Mouse (Mus musculus): ENCODE measurements at regions not wholly inside any gene's neighbourhood (a gene's known extent, or its start where the extent isn't known, plus 50 kb on each side); places are given as distances from the start of the nearest gene placed in this dataset.
A peak's percentile ranks its signal among the peaks of the same experiment; 100 is the strongest.

- no peaks in the 10 kb centered on the region for H3K9me3 ChIP-seq (ENCODE audit: low read length)
- H3K4me3 ChIP-seq (ENCODE audit: low read length) = no peak overlapping the region
- H3K4me1 ChIP-seq (ENCODE audit: insufficient read depth, low read length) = peaks cover 39% of the 10 kb centered on the region
- no peak for ATAC-seq (ENCODE audit: low FRiP score, low TSS enrichment)
- no peak overlapping the region for H3K4me2 ChIP-seq (replicated peaks; ENCODE audit: low read depth, low read length)
- no peaks in the 10 kb centered on the region for H3K27me3 ChIP-seq (ENCODE audit: insufficient read depth, low read length)
- H3K27ac ChIP-seq (ENCODE audit: low read length) = peak overlapping the region; percentile 67
- 43% methylated on average over 2 of the region's 2 CpGs for WGBS
- H3K9ac ChIP-seq (replicated peaks; ENCODE audit: low read length) = no peak overlapping the region
- no peaks in the 10 kb centered on the region for H3K36me3 ChIP-seq (ENCODE audit: insufficient read depth, low read length)
Measured at GRCm38 (mm10) chr7:129801431-129801847, 209.8 kb downstream of the Wdr11 start.

- no peaks in the 10 kb centered on the region for H3K36me3 ChIP-seq (ENCODE audit: insufficient read depth, low read length)
- H3K27ac ChIP-seq (ENCODE audit: low read length) = peak overlapping the region; percentile 29; the same call in 1 of the 2 replicates
- no peak overlapping the region for H3K4me3 ChIP-seq (ENCODE audit: low read length)
- peaks cover 39% of the 10 kb centered on the region for H3K4me1 ChIP-seq (ENCODE audit: insufficient read depth, low read length)
- no peaks in the 10 kb centered on the region for H3K27me3 ChIP-seq (ENCODE audit: insufficient read depth, low read length)
- no peak overlapping the region for H3K9ac ChIP-seq (replicated peaks; ENCODE audit: low read length)
- no peak for ATAC-seq (ENCODE audit: low FRiP score, low TSS enrichment)
- no peak overlapping the region for H3K4me2 ChIP-seq (replicated peaks; ENCODE audit: low read depth, low read length)
- H3K9me3 ChIP-seq (ENCODE audit: low read length) = no peaks in the 10 kb centered on the region
- 54% methylated on average over 6 of the region's 6 CpGs for WGBS
Measured at GRCm38 (mm10) chr7:129802168-129802567, 210.5 kb downstream of the Wdr11 start.

GRCm38 (mm10) chr7:129805340-129805739, 213.7 kb downstream of the Wdr11 start:
- H3K27ac ChIP-seq (ENCODE audit: low read length) = no peak overlapping the region
- no peaks in the 10 kb centered on the region for H3K27me3 ChIP-seq (ENCODE audit: insufficient read depth, low read length)
- H3K9me3 ChIP-seq (ENCODE audit: low read length) = no peaks in the 10 kb centered on the region
- 39% methylated on average over 5 of the region's 5 CpGs for WGBS
- ATAC-seq (ENCODE audit: low FRiP score, low TSS enrichment) = peak; percentile 77
- no peak overlapping the region for H3K9ac ChIP-seq (replicated peaks; ENCODE audit: low read length)
- no peaks in the 10 kb centered on the region for H3K36me3 ChIP-seq (ENCODE audit: insufficient read depth, low read length)
- H3K4me2 ChIP-seq (replicated peaks; ENCODE audit: low read depth, low read length) = no peak overlapping the region
- no peak overlapping the region for H3K4me3 ChIP-seq (ENCODE audit: low read length)
- peaks cover 43% of the 10 kb centered on the region for H3K4me1 ChIP-seq (ENCODE audit: insufficient read depth, low read length)

DNA sequence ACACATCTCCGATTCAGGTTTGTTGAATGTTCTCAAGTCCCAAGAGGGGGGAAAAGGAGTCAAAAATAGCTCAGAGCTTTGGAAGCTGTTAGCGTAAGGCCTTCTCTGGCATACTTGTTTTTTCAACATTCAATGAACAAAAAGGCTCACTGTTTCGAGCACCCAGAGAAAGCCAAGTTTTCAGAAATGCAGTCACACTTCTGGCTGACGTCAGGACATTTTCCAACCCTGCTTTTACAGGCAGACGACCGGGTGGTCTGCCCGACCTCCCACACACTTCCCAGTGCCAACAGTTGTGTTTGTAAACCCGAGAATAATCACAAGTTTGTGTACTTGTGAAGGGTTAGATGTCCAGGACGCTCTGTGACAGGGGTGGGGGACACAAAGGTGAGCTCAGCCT, 218.5 kb downstream of the Wdr11 start:
- no peak overlapping the region for H3K4me3 ChIP-seq (ENCODE audit: low read length)
- H3K27me3 ChIP-seq (ENCODE audit: insufficient read depth, low read length) = no peaks in the 10 kb centered on the region
- 28% methylated on average over 9 of the region's 9 CpGs for WGBS
- H3K9ac ChIP-seq (replicated peaks; ENCODE audit: low read length) = no peak overlapping the region
- no peak for ATAC-seq (ENCODE audit: low FRiP score, low TSS enrichment)
- H3K27ac ChIP-seq (ENCODE audit: low read length) = 0 out of 2 replicates have a peak overlapping the region, but pooled peaks have one; percentile 13
- H3K4me1 ChIP-seq (ENCODE audit: insufficient read depth, low read length) = peaks cover 19% of the 10 kb centered on the region; the same call in 1 of the 2 replicates
- H3K36me3 ChIP-seq (ENCODE audit: insufficient read depth, low read length) = no peaks in the 10 kb centered on the region
- no peaks in the 10 kb centered on the region for H3K9me3 ChIP-seq (ENCODE audit: low read length)
- no peak overlapping the region for H3K4me2 ChIP-seq (replicated peaks; ENCODE audit: low read depth, low read length)

DNA sequence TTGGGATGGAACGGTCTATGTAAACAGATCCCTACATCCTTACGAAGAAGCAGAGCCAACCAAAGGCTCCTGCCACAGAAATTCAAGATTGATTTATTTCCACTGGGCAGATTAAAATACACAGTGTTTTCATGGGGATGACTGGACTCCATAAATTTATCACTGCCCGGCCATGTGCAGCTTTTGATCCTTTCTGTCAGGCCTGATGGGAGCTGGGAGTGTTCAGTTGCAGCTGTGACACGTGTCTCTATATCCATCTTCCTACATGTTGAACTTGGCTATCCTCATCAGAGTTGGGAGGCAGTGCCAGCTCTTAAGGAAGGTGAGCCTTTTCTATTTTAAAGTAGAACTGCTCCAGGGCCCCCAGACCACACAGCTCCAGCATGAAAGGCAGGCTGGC, 218.9 kb downstream of the Wdr11 start:
- Histone ChIP-seq H3K4me3 (ENCODE audit: low read length) (no peak overlapping the region), H3K9me3 (ENCODE audit: low read length) (no peaks in the 10 kb centered on the region), H3K4me2 (replicated peaks; ENCODE audit: low read depth, low read length) (no peak overlapping the region), H3K36me3 (ENCODE audit: insufficient read depth, low read length) (no peaks in the 10 kb centered on the region), H3K27ac (ENCODE audit: low read length) (no peak overlapping the region), H3K27me3 (ENCODE audit: insufficient read depth, low read length) (no peaks in the 10 kb centered on the region), H3K9ac (replicated peaks; ENCODE audit: low read length) (no peak overlapping the region), H3K4me1 (ENCODE audit: insufficient read depth, low read length) (peaks cover 19% of the 10 kb centered on the region; the same call in 1 of the 2 replicates)
- peak; percentile 46; the same call in 1 of the 2 replicates for ATAC-seq (ENCODE audit: low FRiP score, low TSS enrichment)
- WGBS = 34% methylated on average over 4 of the region's 4 CpGs

DNA sequence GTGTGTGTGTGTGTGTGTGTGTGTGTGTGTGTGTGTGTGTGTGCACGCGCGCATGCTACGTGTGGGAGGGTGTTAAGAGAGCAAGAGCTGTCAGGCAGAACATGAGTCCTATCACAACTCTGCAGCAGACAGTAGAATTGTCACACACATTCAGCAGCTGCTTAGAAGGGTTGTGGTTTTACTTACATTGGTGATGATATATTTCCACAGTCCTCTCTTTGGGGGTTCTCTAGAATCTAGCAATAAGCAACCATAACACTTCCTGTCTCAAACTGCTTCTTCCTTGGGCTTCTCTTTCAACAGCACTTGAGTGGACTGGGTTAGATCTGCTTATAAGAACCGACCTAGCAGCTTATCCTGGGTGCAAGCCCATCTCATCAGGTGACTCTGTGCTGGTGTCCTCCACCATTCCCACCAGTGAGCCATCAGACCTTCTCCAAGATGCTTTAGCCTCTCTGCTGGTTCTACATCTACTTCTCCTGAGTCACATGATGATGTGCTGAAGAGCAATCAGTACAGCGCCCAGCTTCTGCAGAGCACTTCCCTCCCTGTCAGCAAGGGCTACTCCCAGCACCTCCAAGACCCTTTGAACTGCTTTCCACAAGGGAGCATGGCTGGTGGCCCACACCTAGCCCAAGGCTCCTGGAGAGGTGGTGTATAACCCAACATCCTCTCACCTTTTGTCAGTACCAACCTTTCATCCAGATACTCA, 222.6 kb downstream of the Wdr11 start:
- Histone ChIP-seq H3K4me1 (ENCODE audit: insufficient read depth, low read length) (0 out of 2 replicates have a peak, but pooled peaks cover 19% of the 10 kb centered on the region), H3K27me3 (ENCODE audit: insufficient read depth, low read length) (no peaks in the 10 kb centered on the region), H3K27ac (ENCODE audit: low read length) (no peak overlapping the region), H3K9ac (replicated peaks; ENCODE audit: low read length) (no peak overlapping the region), H3K9me3 (ENCODE audit: low read length) (no peaks in the 10 kb centered on the region), H3K4me3 (ENCODE audit: low read length) (no peak overlapping the region), H3K4me2 (replicated peaks; ENCODE audit: low read depth, low read length) (no peak overlapping the region), H3K36me3 (ENCODE audit: insufficient read depth, low read length) (no peaks in the 10 kb centered on the region)
- 0 out of 2 replicates have a peak, but pooled peaks have one; percentile 49 for ATAC-seq (ENCODE audit: low FRiP score, low TSS enrichment)
- 45% methylated on average over 6 of the region's 6 CpGs for WGBS

- H3K9ac ChIP-seq (replicated peaks; ENCODE audit: low read length) = no peak overlapping the region
- H3K4me1 ChIP-seq (ENCODE audit: insufficient read depth, low read length) = 0 out of 2 replicates have a peak, but pooled peaks cover 7% of the 10 kb centered on the region
- no peak overlapping the region for H3K27ac ChIP-seq (ENCODE audit: low read length)
- H3K27me3 ChIP-seq (ENCODE audit: insufficient read depth, low read length) = no peaks in the 10 kb centered on the region
- no peaks in the 10 kb centered on the region for H3K36me3 ChIP-seq (ENCODE audit: insufficient read depth, low read length)
- WGBS = 76% methylated on average over 2 of the region's 2 CpGs
- H3K4me2 ChIP-seq (replicated peaks; ENCODE audit: low read depth, low read length) = no peak overlapping the region
- no peaks in the 10 kb centered on the region for H3K9me3 ChIP-seq (ENCODE audit: low read length)
- H3K4me3 ChIP-seq (ENCODE audit: low read length) = no peak overlapping the region
- ATAC-seq (ENCODE audit: low FRiP score, low TSS enrichment) = 0 out of 2 replicates have a peak, but pooled peaks have one; percentile 33
Measured at GRCm38 (mm10) chr7:129818833-129819232, 227.2 kb downstream of the Wdr11 start.

DNA sequence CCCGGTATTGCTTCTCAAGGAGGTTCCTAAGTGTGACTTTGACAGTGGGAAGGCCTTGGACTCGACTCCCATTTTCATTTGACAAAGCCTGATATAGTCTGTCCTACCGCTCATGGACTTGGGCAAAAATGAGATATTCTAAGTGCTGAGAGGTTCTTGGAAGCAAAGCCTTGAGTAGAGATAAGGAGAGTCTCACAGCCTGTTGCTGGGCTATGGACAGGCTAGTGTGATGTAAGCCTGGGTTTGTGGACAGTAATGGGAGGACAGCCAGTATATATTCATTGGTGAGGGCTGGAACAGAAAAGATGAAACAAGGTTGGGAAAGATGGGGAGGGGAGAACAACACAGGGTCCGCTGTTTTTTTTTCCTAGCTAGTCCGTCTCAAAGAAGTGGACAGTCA, 228.0 kb downstream of the Wdr11 start:
- ATAC-seq (ENCODE audit: low FRiP score, low TSS enrichment) = no peak
- Histone ChIP-seq H3K27ac (ENCODE audit: low read length) (peak overlapping the region; percentile 62), H3K9me3 (ENCODE audit: low read length) (no peaks in the 10 kb centered on the region)

GRCm38 (mm10) chr7:129828970-129829369, 237.3 kb downstream of the Wdr11 start:
- no peaks in the 10 kb centered on the region for H3K36me3 ChIP-seq (ENCODE audit: insufficient read depth, low read length)
- H3K9ac ChIP-seq (replicated peaks; ENCODE audit: low read length) = no peak overlapping the region
- no peak for ATAC-seq (ENCODE audit: low FRiP score, low TSS enrichment)
- H3K9me3 ChIP-seq (ENCODE audit: low read length) = no peaks in the 10 kb centered on the region
- no peak overlapping the region for H3K4me2 ChIP-seq (replicated peaks; ENCODE audit: low read depth, low read length)
- H3K4me3 ChIP-seq (ENCODE audit: low read length) = no peak overlapping the region
- peak overlapping the region; percentile 44; the same call in 1 of the 2 replicates for H3K27ac ChIP-seq (ENCODE audit: low read length)
- 74% methylated on average over 1 of the region's 1 CpGs for WGBS
- peaks cover 25% of the 10 kb centered on the region for H3K4me1 ChIP-seq (ENCODE audit: insufficient read depth, low read length)
- H3K27me3 ChIP-seq (ENCODE audit: insufficient read depth, low read length) = no peaks in the 10 kb centered on the region

More for the DNA sequence above, 228.0 kb downstream of the Wdr11 start:
- Histone ChIP-seq H3K4me2 (replicated peaks; ENCODE audit: low read depth, low read length) (no peak overlapping the region), H3K27me3 (ENCODE audit: insufficient read depth, low read length) (no peaks in the 10 kb centered on the region), H3K36me3 (ENCODE audit: insufficient read depth, low read length) (no peaks in the 10 kb centered on the region), H3K9ac (replicated peaks; ENCODE audit: low read length) (no peak overlapping the region), H3K4me1 (ENCODE audit: insufficient read depth, low read length) (no peaks in the 10 kb centered on the region), H3K4me3 (ENCODE audit: low read length) (no peak overlapping the region)
- WGBS = 82% methylated on average over 5 of the region's 5 CpGs

DNA sequence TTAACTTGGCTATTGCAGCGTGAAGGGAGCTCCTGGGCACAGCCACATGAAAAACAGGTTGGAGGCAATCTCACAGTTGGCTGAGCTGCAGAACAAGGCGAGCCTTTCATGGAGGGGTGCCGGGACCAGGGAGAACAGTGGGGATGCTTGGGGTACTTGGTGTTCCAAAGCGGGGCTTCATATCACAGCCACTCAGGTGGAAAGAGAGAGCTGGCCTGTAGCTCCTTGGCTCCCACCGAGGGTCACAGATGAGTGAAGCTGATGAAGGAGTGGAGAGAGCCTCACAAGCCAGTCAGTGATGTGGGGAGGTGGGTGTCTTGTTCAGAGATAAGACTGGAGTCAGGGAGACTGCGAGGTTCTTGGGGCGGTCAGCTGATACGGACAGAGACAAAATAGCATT, 241.2 kb downstream of the Wdr11 start:
- H3K9ac ChIP-seq (replicated peaks; ENCODE audit: low read length) = no peak overlapping the region
- peak; percentile 90 for ATAC-seq (ENCODE audit: low FRiP score, low TSS enrichment)
- H3K4me3 ChIP-seq (ENCODE audit: low read length) = no peak overlapping the region
- no peaks in the 10 kb centered on the region for H3K9me3 ChIP-seq (ENCODE audit: low read length)
- H3K36me3 ChIP-seq (ENCODE audit: insufficient read depth, low read length) = no peaks in the 10 kb centered on the region
- no peak overlapping the region for H3K4me2 ChIP-seq (replicated peaks; ENCODE audit: low read depth, low read length)
- peaks cover 20% of the 10 kb centered on the region for H3K4me1 ChIP-seq (ENCODE audit: insufficient read depth, low read length)
- no peaks in the 10 kb centered on the region for H3K27me3 ChIP-seq (ENCODE audit: insufficient read depth, low read length)
- H3K27ac ChIP-seq (ENCODE audit: low read length) = peak overlapping the region; percentile 85
- 42% methylated on average over 8 of the region's 8 CpGs for WGBS

Measured in kidney, embryonic 16.5 days (tissue).